Mouse (Mus musculus) layer of hippocampus, adult 2 months (tissue): Measurements from ENCODE around the gene Ly6g5c. TPM values are rescaled to one million over a fixed set of nuclear protein-coding genes. Genes with fewer than 3 reads are reported as not detected.

ENCODE experiments used
- DNase-seq, 2 experiments: peaks; one replicate each; pipeline ENCODE4 v3.0.0; 2022; ENCODE audit warnings: low spot score in 2 of 2
- H3K27ac ChIP-seq: fragments of 200-600 bp; 2 replicates; pipeline ENCODE4 v1.8.1; 2022
- H3K4me3 ChIP-seq: fragments of 200-600 bp; 2 replicates; pipeline ENCODE4 v1.8.1; 2022; ENCODE audit warnings: mild to moderate bottlenecking
- CTCF ChIP-seq: fragments of 200-600 bp; conservative IDR thresholded peaks from 2 replicates; pipeline ENCODE4 v1.8.1; 2022; ENCODE audit warnings: antibody characterized with exemption, mild to moderate bottlenecking, moderate library complexity
- total RNA-seq, 2 experiments: library from RNA; stranded (reverse); gene quantifications; 2 replicates each; pipeline ENCODE4 v1.2.3; 2021

The Ly6g5c gene
- total RNA-seq, 2 experiments from 2014 or later, result not detected

- peak; percentile 71 for TF ChIP-seq CTCF
- H3K27ac ChIP-seq, result no peak overlapping the region
- no peak overlapping the region for H3K4me3 ChIP-seq
- no peak for DNase-seq
Observed at GRCm38 (mm10) chr17:35088151-35088550, 19.9 kb upstream of the Ly6g5c start.

GRCm38 (mm10) chr17:35088825-35089644 lies 19.0 kb upstream of the Ly6g5c start, which contains the start of gene Abhd16a:
Gene Abhd16a (plus strand): TSS chr17:35089263.
- DNase-seq, result peak; percentile 93
- Histone ChIP-seq H3K27ac (peak within 1 kb of the TSS; percentile 100), H3K4me3 (peak within 1 kb of the TSS; percentile 82)
- TF ChIP-seq CTCF, result peak; percentile 61

- peak overlapping the region; percentile 82 for H3K4me3 ChIP-seq
- no peak for DNase-seq
- peak overlapping the region; percentile 100 for H3K27ac ChIP-seq
- no peak for TF ChIP-seq CTCF
Observed at GRCm38 (mm10) chr17:35090166-35090932, 17.7 kb upstream of the Ly6g5c start.

- no peak for TF ChIP-seq CTCF
- Histone ChIP-seq H3K4me3 (no peak overlapping the region; the same call in 1 of the 2 replicates), H3K27ac (peak overlapping the region; percentile 25; the same call in 1 of the 2 replicates)
- no peak for DNase-seq
Observed at GRCm38 (mm10) chr17:35092403-35093198, 15.5 kb upstream of the Ly6g5c start.

- Histone ChIP-seq H3K27ac (no peak overlapping the region; the same call in 1 of the 2 replicates), H3K4me3 (no peak overlapping the region)
- no peak for DNase-seq
- TF ChIP-seq CTCF, result no peak
Observed at GRCm38 (mm10) chr17:35094475-35095365, 13.4 kb upstream of the Ly6g5c start.

GRCm38 (mm10) chr17:35096597-35096996 lies 11.5 kb upstream of the Ly6g5c start:
- DNase-seq, result no peak
- Histone ChIP-seq H3K4me3 (no peak overlapping the region), H3K27ac (peak overlapping the region; percentile 43; the same call in 1 of the 2 replicates)
- TF ChIP-seq CTCF, result no peak

GRCm38 (mm10) chr17:35097164-35097655 lies 10.9 kb upstream of the Ly6g5c start:
- no peak overlapping the region for H3K4me3 ChIP-seq
- peak overlapping the region; percentile 43; the same call in 1 of the 2 replicates for H3K27ac ChIP-seq
- DNase-seq, result peak; percentile 37 to 43
- TF ChIP-seq CTCF, result peak; percentile 67

GRCm38 (mm10) chr17:35100196-35100765 lies 7.8 kb upstream of the Ly6g5c start:
- no peak overlapping the region for H3K4me3 ChIP-seq
- TF ChIP-seq CTCF, result no peak
- DNase-seq, result no peak
- no peak overlapping the region for H3K27ac ChIP-seq

- no peak overlapping the region for H3K27ac ChIP-seq
- no peak for DNase-seq
- no peak overlapping the region for H3K4me3 ChIP-seq
- no peak for TF ChIP-seq CTCF
Observed at GRCm38 (mm10) chr17:35101161-35101560, 6.9 kb upstream of the Ly6g5c start.

GRCm38 (mm10) chr17:35102299-35102698 lies 5.8 kb upstream of the Ly6g5c start:
- no peak for DNase-seq
- Histone ChIP-seq H3K27ac (no peak overlapping the region), H3K4me3 (no peak overlapping the region)
- TF ChIP-seq CTCF, result no peak

- no peak for TF ChIP-seq CTCF
- Histone ChIP-seq H3K4me3 (no peak overlapping the region), H3K27ac (no peak overlapping the region)
- no peak for DNase-seq
Observed at GRCm38 (mm10) chr17:35103221-35103690, 4.8 kb upstream of the Ly6g5c start.
